Mouse (Mus musculus): ENCODE measurements around the gene Pdyn.

Gene Pdyn

DNA sequence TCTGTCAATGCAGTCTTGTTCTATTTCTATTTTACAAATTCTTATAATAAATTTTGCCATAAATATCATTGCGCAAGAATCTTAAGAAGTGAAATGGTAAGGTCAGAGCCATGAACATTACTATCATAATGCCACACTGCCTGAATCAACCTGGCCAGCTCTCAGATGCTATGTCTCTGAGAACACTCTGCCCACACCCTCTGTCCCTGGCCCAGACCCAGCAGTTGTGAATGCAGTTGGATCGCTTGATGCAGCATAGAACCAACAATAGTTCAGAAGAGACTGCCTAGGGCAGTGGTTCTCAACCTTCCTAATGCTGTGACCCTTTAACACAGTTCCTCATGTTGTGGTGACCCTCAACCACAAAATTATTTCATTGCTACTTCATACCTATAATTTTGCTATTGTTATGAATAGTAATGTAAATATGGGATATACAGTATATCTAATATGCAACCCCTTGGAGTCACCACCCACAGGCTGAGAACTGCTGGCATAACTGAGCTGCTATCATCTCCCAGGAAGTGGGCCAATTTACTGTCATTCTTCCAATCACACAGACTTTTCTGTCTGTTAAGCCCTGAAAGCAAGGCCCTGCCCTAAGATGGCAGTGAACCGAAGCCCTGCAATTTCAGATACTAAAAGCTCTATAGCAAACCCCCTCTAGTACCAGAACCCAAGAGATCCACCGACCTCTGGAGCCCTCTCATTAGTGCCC is 45.3 kb downstream of the Pdyn start:
- in situ Hi-C loops (cut with MboI, MseI) = no loop called here

DNA sequence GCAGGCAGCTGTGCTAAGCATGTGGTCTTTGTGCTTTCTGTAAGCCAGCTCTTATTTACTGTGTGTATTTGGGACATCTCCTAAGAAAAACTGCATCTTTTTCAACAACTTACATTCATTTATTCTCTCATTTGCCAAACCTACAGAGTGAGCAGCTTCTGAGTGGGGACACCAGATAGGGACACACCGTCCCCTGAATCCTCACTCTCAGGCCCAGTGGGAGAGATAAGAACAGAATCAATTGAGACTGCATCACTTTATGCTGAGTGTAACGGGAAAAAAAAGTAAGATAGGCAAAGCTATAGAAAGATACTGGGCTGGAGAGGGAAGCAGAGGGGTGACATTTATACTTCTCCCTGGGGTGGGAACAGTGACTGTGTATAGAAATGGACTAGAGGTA is 46.0 kb downstream of the Pdyn start:
- in situ Hi-C loops (cut with MboI, MseI) = no loop called here

DNA sequence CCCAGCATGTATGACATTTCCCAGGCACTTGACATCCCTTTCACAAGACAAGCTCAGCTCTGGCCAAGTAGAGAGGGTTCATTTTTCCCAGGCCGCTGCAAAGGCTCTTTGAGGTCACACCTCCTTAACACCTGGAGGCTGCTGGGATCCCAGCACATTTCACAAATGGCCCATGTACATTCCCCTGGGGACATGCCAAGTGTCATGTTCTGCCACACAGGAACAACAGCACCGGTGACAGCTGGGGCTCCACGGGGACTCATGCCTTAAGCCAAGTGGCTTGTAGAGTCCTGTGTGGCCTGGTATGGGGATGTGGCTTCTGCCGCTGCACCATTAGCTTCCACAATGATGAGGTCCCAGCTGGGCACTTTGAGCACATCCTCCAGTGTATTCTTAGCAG is 47.0 kb downstream of the Pdyn start:
- in situ Hi-C loops (cut with MboI, MseI) = no loop called here
